ENCODE assay signal across 17 mouse cellular contexts in genomic region chr15:78590785-78591184, GRCm38 (mm10). TPM values are rescaled to one million over a fixed set of nuclear protein-coding genes. Genes with fewer than 3 reads are reported as not detected.
DNase-seq lines count a peak whose midpoint lies in the region; TF ChIP-seq lines count a peak whose summit lies in the region.
"Had no signal": no experiment of that assay in that cellular context is flagged by ENCODE, and none has a peak within 500 bp of the region (broad histone marks: within the 10 kb centered on the region; RNA-seq: fewer than 3 reads in every experiment).

No protein-coding gene starts in this region.

- no peak overlapping the region for H3K27ac ChIP-seq in layer of hippocampus, adult 2 months
- H3K27ac ChIP-seq: embryonic facial prominence, embryonic 13.5 days; hindbrain, embryonic 13.5 days; midbrain, embryonic 15.5 days had no signal

- no peak for DNase-seq in layer of hippocampus, adult 2 months (ENCODE audit: low spot score in 2 of 2)
- no peak for DNase-seq in layer of hippocampus, postnatal 25 days (ENCODE audit: extremely low spot score in 1 of 2, low spot score in 1 of 2)
- DNase-seq in 416B (ENCODE audit: low read depth) (peak; percentile 48), ZHBTc4 (ENCODE audit: low read depth, low spot score) (peak; percentile 57)
- DNase-seq in B cell, adult 2 months, result peak; percentile 44 to 50
- DNase-seq in frontal cortex, adult 2 months (ENCODE audit: extremely low spot score in 1 of 2, low spot score in 1 of 2), result no peak
- no peak for DNase-seq in cerebellum, adult 9-10 months
- DNase-seq: adrenal gland, adult 8-10 months; cerebellum, adult 18-20 months; gastrocnemius, postnatal 25 days; kidney, adult 11 months; kidney, postnatal 14 days; right cerebral cortex, adult 18-20 months; thymus, adult 2 months had no signal

- H3K4me3 ChIP-seq in layer of hippocampus, adult 2 months, result no peak overlapping the region
- H3K4me3 ChIP-seq: embryonic facial prominence, embryonic 13.5 days; hindbrain, embryonic 13.5 days; midbrain, embryonic 15.5 days had no signal

- TF ChIP-seq CTCF in layer of hippocampus, adult 2 months (conservative IDR thresholded peaks at IDR 0.05), result peak; percentile 64

RNA-seq across cellular contexts. Expression of gene Cyth4, which starts 6.1 kb away (rescaled TPM):
- 10 to 100 TPM; 24.7 to 25.2 TPM for total RNA-seq in layer of hippocampus, adult 2 months (2021)
- 10 to 100 TPM; 18.9 to 24.7 TPM for total RNA-seq in layer of hippocampus, postnatal 25 days (2021)
- polyA plus RNA-seq in frontal cortex, adult 2 months (2012; rRNA removed), result 14.7 and 16.9 TPM in 2 replicates

RNA-seq across cellular contexts. Expression of gene Rac2, which starts 18.2 kb away (rescaled TPM):
- 1 to 10 TPM; 2.2 to 3.7 TPM for total RNA-seq in layer of hippocampus, adult 2 months (2021)
- 1 to 10 TPM; 1.6 to 1.9 TPM for total RNA-seq in layer of hippocampus, postnatal 25 days (2021)
- polyA plus RNA-seq in frontal cortex, adult 2 months (2012; rRNA removed), result 2.7 and 4.7 TPM in 2 replicates

RNA-seq across cellular contexts. Expression of gene Sstr3, which starts 46.3 kb away (rescaled TPM):
- 10 to 100 TPM; 25.2 to 25.8 TPM for total RNA-seq in layer of hippocampus, adult 2 months (2021)
- 10 to 100 TPM; 22.9 to 27.2 TPM for total RNA-seq in layer of hippocampus, postnatal 25 days (2021)
- 18.5 and 24.4 TPM in 2 replicates for polyA plus RNA-seq in frontal cortex, adult 2 months (2012; rRNA removed)
- total RNA-seq: gastrocnemius, postnatal 25 days had no signal
- polyA plus RNA-seq: embryonic facial prominence, embryonic 13.5 days had no signal

RNA-seq across cellular contexts. Expression of gene C1qtnf6, which starts 59.6 kb away (rescaled TPM):
- total RNA-seq in layer of hippocampus, adult 2 months (2021), result 1 to 10 TPM; 4.5 to 5.2 TPM
- total RNA-seq in layer of hippocampus, postnatal 25 days (2021), result 1 to 10 TPM; 5.3 to 5.6 TPM
- 4.7 and 4.9 TPM in 2 replicates for polyA plus RNA-seq in frontal cortex, adult 2 months (2012; rRNA removed)

Comparison
In these comparisons a context has a peak if more than half of its experiments do, and no peak if none do; other contexts are left out.
1. DNase-seq: peak in 416B (single experiment), B cell, adult 2 months (2 of 2) and ZHBTc4 (single experiment); none in layer of hippocampus, adult 2 months (0 of 2), layer of hippocampus, postnatal 25 days (0 of 2), frontal cortex, adult 2 months (0 of 2) and cerebellum, adult 9-10 months (single experiment).